In the genomic region with DNA sequence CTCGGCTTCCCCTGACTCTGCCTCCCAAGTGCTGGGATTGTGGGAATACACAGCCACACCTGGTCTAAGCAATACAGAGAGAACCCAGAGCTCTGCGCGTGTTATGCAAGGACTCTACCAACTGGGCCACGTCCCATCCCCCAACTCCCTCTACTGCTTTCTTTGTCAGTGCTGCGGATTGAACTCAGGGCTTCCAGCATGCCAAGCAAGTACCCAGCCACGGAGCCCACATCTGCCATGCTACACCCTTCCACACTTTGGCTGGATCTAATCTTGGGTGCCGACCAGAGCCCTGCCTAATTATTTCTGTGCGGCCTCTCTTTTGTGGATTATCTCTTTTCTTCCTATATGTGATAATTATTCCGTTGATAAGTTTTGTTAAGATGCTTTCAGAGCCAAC, we compare ENCODE assay signal across 12 mouse cellular contexts.
"Had no signal": no experiment of that assay in that cellular context is flagged by ENCODE, and none has a peak within 500 bp of the region (broad histone marks: within the 10 kb centered on the region; RNA-seq: fewer than 3 reads in every experiment).

No protein-coding gene starts in this region.

- H3K9ac ChIP-seq: limb, embryonic 13.5 days; liver, embryonic 14.5 days; neural tube, embryonic 13.5 days had no signal

- H3K36me3 ChIP-seq: limb, embryonic 13.5 days; neural tube, embryonic 13.5 days had no signal

- H3K9me3 ChIP-seq: limb, embryonic 13.5 days; neural tube, embryonic 13.5 days had no signal

- H3K27ac ChIP-seq: limb, embryonic 13.5 days; liver, embryonic 14.5 days; neural tube, embryonic 13.5 days had no signal

- H3K4me2 ChIP-seq: limb, embryonic 13.5 days; neural tube, embryonic 13.5 days had no signal

- H3K4me1 ChIP-seq: neural tube, embryonic 13.5 days had no signal

- DNase-seq: kidney, adult 8-10 months; kidney, postnatal 25 days; left cerebral cortex, postnatal 4 days; lung, adult 18-20 months; retina, postnatal 1 day; right cerebral cortex, postnatal 25 days; spleen, adult 18-20 months; thymus, adult 18-20 months; thymus, postnatal 14 days had no signal

- H3K4me3 ChIP-seq: limb, embryonic 13.5 days; neural tube, embryonic 13.5 days had no signal

- H3K27me3 ChIP-seq: neural tube, embryonic 13.5 days had no signal
